Mouse (Mus musculus) kidney, embryonic 15.5 days (tissue): Measurements from ENCODE around the gene Gm27021. TPM values are rescaled to one million over a fixed set of nuclear protein-coding genes. Genes with fewer than 3 reads are reported as not detected.

Experiments used
- ATAC-seq: fragments of 200-750 bp; cut with Nextera tagmentation; replicated peaks from 2 replicates; pipeline ENCODE4 v1.8.0; 2017; ENCODE audit warnings: moderate TSS enrichment; ENCODE audit not compliant: low FRiP score
- H3K27ac ChIP-seq: fragments of 300-500 bp; sonication (generic); 2 replicates; pipeline ENCODE4 v1.5.1; 2015; ENCODE audit warnings: mild to moderate bottlenecking, inconsistent platforms
- H3K27me3 ChIP-seq: fragments of 300-500 bp; sonication (generic); 2 replicates; pipeline ENCODE4 v1.6.1; 2015; ENCODE audit warnings: inconsistent platforms
- H3K36me3 ChIP-seq: fragments of 300-500 bp; sonication (generic); 2 replicates; pipeline ENCODE4 v1.6.1; 2015; ENCODE audit warnings: inconsistent platforms
- H3K4me1 ChIP-seq: fragments of 300-500 bp; sonication (generic); 2 replicates; pipeline ENCODE4 v1.6.1; 2015; ENCODE audit warnings: inconsistent platforms
- H3K4me2 ChIP-seq: fragments of 300-500 bp; sonication (generic); 2 replicates; pipeline ENCODE4 v1.6.1; 2015; ENCODE audit warnings: moderate library complexity, mild to moderate bottlenecking, inconsistent platforms
- H3K4me3 ChIP-seq: fragments of 300-500 bp; sonication (generic); replicated peaks from 2 replicates; pipeline ENCODE4 v1.5.1; 2015; ENCODE audit warnings: mild to moderate bottlenecking, inconsistent platforms
- H3K9ac ChIP-seq: fragments of 300-500 bp; sonication (generic); 2 replicates; pipeline ENCODE4 v1.6.1; 2015; ENCODE audit warnings: mild to moderate bottlenecking, inconsistent platforms
- H3K9me3 ChIP-seq: fragments of 300-500 bp; sonication (generic); replicated peaks from 2 replicates; pipeline ENCODE4 v1.6.1; 2016; ENCODE audit warnings: inconsistent platforms
- whole genome bisulfite sequencing: fragments of 180-500 bp; shearing (Covaris S2); methylation state at CpG from one replicate; pipeline ENCODE4 v1.1.7; 2015; ENCODE audit warnings: mixed read lengths; 5-methylcytosine and 5-hydroxymethylcytosine counted together
- polyA plus RNA-seq: library from polyadenylated mRNA; unstranded; fragments of >200 nt; fragmentation: Nextera tagmentation; extraction: Ambion mirVana; gene quantifications from 2 replicates; pipeline ENCODE4 v1.2.1, GENCODE M21; 2015

The Gm27021 gene
- polyA plus RNA-seq, result 2.8 and 3.0 TPM in 2 replicates

DNA sequence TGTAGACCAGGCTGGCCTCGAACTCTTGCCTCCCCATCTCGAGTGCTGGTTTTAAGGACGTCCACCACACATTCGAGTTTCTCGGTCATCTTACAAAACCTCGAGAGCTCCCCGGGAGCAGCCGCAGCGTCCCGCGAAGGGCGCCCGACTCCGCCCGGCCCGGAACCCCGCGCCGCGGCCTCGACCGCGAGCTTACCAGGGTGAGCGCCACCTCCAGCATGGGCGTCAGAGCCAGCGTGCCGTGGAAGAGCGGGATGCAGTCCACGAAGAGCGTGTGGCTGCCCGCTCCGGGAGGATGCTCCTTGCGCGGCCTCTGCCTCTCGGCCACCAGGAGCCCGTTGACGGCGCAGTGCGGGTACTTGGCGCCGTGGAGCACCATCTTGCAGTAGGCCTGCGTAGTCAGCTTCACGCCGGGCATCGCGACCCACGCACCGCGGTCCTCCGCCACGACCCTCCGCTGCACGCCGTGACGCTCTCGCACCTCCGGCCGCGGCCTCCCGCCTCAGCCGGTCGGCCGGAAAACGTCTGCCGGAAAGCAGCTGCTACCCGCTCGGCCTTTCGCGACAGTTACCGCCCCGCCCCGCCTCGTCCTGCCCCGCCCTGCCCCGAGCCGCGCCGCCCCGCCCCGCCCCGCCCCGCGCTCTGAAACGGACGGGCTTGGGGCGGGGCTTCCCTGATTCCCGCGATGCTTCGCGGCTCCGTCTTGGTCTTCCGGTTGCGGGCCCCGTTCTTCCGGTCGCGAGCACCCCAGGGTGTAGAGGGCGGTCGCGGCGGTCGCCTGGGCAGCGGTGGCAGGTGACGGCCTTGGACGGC is at the start of gene Gm27021, which contains the start of gene Cox4i1:
Gene Gm27021, minus strand, starts transcription at position 519 of the 813 bp plus-strand sequence.
Gene Cox4i1, plus strand, starts transcription at position 662 of the 813 bp plus-strand sequence.
- ATAC-seq, result peak; percentile 94
- under 1% methylated on average over 104 of the region's 105 CpGs for WGBS
- Histone ChIP-seq H3K4me2 (peak within 1 kb of the TSS; percentile 84), H3K27ac (peak within 1 kb of the TSS; percentile 90), H3K36me3 (peaks cover 31% of the 10 kb centered on the region), H3K27me3 (no peaks in the 10 kb centered on the region), H3K9me3 (no peaks in the 10 kb centered on the region), H3K4me1 (peaks cover 60% of the 10 kb centered on the region), H3K9ac (peak within 1 kb of the TSS; percentile 100), H3K4me3 (peak within 1 kb of the TSS; percentile 94)

DNA sequence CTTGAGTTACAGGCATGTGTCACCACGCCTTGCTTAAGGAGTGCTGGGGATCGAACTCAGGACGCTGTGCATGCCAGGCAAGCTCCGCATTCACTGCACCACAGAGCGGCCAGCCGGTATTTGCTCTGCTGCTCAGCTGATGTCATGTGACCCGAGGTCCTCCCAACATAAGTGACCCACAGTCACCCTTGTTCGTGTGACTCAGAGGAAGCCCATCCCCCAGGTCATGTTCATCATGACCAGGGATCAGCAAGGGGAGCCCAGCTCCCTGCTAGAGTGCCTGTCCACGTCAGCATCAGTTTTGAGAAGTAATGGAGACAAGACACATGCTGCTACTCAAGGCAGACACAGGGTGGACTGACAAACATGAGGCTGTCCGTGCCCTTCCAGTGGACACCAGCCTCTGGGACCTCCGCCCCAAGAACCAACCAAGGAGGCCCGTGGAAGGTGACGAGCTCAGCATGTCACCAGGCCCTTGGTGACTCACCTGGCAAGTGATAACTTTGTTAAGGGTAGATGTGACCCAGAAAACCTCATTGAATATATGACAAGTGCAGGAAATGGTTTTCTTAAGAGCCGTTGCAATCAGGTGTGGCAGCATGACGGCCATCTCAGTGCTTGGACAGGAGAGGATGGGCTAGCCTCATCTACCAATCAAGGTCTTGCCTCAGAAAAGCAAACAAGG is 48.3 kb upstream of the Gm27021 start:
- Histone ChIP-seq H3K9me3 (no peaks in the 10 kb centered on the region), H3K27ac (peak overlapping the region; percentile 47; the same call in 1 of the 2 replicates), H3K4me3 (no peak overlapping the region), H3K4me1 (peaks cover 17% of the 10 kb centered on the region), H3K36me3 (no peaks in the 10 kb centered on the region), H3K27me3 (0 out of 2 replicates have a peak, but pooled peaks cover 4% of the 10 kb centered on the region), H3K4me2 (no peak overlapping the region), H3K9ac (no peak overlapping the region)
- WGBS, result 74% methylated on average over 15 of the region's 15 CpGs
- no peak for ATAC-seq

DNA sequence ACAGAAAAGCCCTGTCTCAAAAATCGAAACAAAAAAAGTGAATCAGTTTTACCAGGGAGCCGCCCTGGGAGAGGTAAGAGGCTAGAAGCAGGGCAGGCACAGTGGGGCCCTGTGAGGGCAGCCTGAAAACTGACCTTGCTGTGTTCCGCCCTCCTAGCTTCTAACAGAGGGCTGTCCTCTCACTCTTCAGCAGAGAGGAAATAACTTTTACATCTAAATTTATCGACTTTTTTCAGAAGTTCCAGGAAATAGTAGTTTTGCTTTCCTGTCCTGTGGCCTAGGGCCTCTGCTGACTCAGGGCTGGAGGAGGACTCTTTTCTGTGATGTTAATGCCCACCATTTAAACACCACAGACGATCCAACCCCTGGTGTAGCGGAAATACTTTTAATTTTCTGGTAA is 47.3 kb upstream of the Gm27021 start:
- Histone ChIP-seq H3K4me1 (peaks cover 17% of the 10 kb centered on the region), H3K4me2 (no peak overlapping the region), H3K9me3 (no peaks in the 10 kb centered on the region), H3K36me3 (no peaks in the 10 kb centered on the region), H3K27me3 (no peaks in the 10 kb centered on the region), H3K27ac (peak overlapping the region; percentile 47), H3K4me3 (no peak overlapping the region), H3K9ac (no peak overlapping the region)
- no peak for ATAC-seq
- 58% methylated on average over 6 of the region's 6 CpGs for WGBS

DNA sequence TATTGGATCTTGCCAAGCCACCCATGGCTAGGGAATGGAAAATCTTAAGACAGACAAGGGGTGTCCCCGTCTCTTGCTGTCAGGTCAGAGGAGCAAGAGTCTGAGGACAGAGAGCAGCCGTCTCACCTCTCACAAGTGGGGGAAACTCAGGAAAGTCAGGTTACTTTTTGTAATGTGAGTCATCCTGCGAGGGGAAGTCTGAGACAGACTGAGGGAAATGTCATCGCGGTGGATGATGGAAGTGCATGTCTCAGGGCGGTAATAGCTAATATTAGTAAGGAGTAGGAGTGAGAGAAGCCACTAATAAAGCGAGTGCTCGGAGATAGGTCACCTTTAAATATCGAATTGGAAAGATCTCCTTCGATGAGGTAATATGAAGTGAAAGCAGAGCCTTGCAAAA is 41.3 kb upstream of the Gm27021 start:
- H3K36me3 ChIP-seq, result no peaks in the 10 kb centered on the region
- peaks cover 4% of the 10 kb centered on the region; the same call in 1 of the 2 replicates for H3K27me3 ChIP-seq
- H3K9me3 ChIP-seq, result no peaks in the 10 kb centered on the region
- H3K4me3 ChIP-seq, result no peak overlapping the region
- no peak overlapping the region for H3K27ac ChIP-seq
- peaks cover 5% of the 10 kb centered on the region for H3K4me1 ChIP-seq
- ATAC-seq, result no peak
- WGBS, result 72% methylated on average over 10 of the region's 10 CpGs
- H3K4me2 ChIP-seq, result no peak overlapping the region
- H3K9ac ChIP-seq, result no peak overlapping the region

DNA sequence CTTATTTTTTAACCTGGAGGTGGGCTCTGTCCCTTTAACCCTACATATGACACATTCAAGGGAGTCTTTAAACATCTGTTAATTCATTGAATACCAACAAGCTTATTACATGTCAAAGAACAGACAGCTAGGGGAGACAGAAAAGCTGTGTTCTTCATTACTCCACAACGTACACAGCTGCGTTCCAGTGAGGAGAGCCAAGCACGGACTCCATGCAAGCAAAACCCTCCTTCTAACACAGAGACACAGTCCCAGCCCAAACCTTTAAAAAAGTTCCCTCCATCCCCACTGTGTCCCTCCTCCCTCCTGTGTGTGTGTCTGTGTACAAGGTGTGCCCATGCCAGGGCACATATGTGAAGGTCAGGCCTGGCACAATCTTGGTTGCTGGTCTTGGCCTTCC is 38.3 kb upstream of the Gm27021 start:
- no peak overlapping the region for H3K4me3 ChIP-seq
- no peak overlapping the region for H3K9ac ChIP-seq
- ATAC-seq, result no peak
- H3K27ac ChIP-seq, result no peak overlapping the region
- no peaks in the 10 kb centered on the region for H3K9me3 ChIP-seq
- WGBS, result 79% methylated on average over 3 of the region's 3 CpGs
- peaks cover 17% of the 10 kb centered on the region; the same call in 1 of the 2 replicates for H3K27me3 ChIP-seq
- H3K36me3 ChIP-seq, result no peaks in the 10 kb centered on the region
- H3K4me1 ChIP-seq, result peaks cover 7% of the 10 kb centered on the region
- no peak overlapping the region for H3K4me2 ChIP-seq

DNA sequence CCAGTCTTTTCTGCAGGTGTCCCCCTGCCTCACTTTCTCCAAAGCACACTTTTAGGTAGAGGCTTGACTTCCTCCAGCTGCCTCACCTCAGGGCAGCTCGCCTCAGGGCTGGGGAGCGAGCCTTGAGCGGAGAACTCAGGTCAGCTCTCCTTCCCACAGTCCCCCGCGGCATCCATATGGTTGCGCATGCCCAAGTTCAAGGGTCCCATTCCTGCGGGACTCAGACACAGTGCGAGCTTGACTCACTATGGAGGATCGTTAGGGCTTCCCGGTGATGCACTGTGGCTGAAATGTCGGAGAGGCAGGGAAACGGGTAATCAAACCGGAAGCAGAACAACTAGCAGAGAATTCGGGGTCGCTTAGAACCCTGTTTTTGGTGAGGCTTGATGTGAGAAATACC is 37.3 kb upstream of the Gm27021 start:
- Histone ChIP-seq H3K4me3 (no peak overlapping the region), H3K27ac (no peak overlapping the region), H3K27me3 (peaks cover 17% of the 10 kb centered on the region; the same call in 1 of the 2 replicates), H3K9me3 (no peaks in the 10 kb centered on the region), H3K4me1 (peaks cover 8% of the 10 kb centered on the region), H3K9ac (no peak overlapping the region), H3K4me2 (no peak overlapping the region), H3K36me3 (no peaks in the 10 kb centered on the region)
- WGBS, result 67% methylated on average over 15 of the region's 15 CpGs
- no peak for ATAC-seq

DNA sequence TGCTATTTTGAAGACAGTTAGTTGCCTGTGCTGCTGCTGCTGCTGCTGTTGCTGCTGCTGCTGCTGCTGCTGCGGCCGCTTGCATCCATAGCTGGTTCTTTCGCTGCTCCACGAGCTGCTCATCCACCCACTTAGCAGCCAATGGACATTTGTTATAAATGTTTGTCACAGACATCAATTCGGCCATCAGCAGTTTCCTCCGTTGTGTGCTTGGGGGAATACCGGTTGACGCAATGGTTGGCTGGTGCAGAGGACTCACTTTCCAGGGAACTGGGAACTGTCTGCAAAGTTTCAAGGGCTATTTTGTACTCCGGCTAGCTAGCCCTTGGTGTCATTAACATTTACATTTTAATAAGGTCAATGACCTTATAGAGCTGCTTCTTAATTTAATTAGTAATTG is 36.3 kb upstream of the Gm27021 start:
- H3K4me1 ChIP-seq, result peaks cover 13% of the 10 kb centered on the region
- H3K27me3 ChIP-seq, result peaks cover 17% of the 10 kb centered on the region; the same call in 1 of the 2 replicates
- H3K27ac ChIP-seq, result no peak overlapping the region
- no peak for ATAC-seq
- no peak overlapping the region for H3K4me3 ChIP-seq
- no peak overlapping the region for H3K9ac ChIP-seq
- WGBS, result 28% methylated on average over 9 of the region's 9 CpGs
- no peaks in the 10 kb centered on the region for H3K9me3 ChIP-seq
- no peak overlapping the region for H3K4me2 ChIP-seq
- no peaks in the 10 kb centered on the region for H3K36me3 ChIP-seq

DNA sequence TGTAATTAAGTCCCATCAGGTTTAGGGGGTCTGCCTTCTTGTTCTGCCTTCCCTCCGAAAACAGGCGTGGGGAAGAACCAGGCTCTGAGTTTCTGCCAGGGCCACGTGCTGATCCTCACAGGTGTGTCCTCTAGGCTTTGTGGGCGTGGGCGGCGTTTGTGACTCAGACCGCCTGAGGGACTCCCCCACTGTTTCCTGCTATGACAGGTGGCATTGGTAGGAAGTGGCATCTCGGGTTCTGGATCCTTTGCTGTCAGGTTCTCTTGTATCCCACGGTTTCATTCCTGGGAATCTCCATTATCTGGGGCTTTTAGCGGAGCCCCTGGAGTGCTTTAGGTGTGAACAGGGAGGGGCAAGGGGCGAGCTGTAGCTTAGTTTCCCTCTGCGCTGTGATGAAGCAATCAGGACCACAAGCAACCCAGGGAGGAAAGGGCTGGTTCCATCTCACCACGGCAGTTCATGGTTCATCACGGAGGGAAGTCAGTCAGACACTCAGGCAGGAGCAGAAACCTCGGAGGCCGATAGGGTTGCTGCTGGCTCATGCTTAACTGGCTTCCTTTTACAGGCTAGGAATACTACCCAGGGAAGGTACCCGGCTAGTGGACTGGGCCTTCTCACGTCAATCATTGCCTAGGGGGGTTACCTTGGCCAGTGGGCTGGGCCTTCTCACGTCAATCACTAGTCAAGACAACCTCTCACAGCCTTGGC is 34.0 kb upstream of the Gm27021 start:
- Histone ChIP-seq H3K4me2 (no peak overlapping the region), H3K36me3 (no peaks in the 10 kb centered on the region), H3K27me3 (peaks cover 17% of the 10 kb centered on the region; the same call in 1 of the 2 replicates), H3K4me1 (peaks cover 25% of the 10 kb centered on the region), H3K4me3 (no peak overlapping the region), H3K9me3 (no peaks in the 10 kb centered on the region), H3K9ac (no peak overlapping the region), H3K27ac (no peak overlapping the region)
- WGBS, result 48% methylated on average over 19 of the region's 19 CpGs
- no peak for ATAC-seq

DNA sequence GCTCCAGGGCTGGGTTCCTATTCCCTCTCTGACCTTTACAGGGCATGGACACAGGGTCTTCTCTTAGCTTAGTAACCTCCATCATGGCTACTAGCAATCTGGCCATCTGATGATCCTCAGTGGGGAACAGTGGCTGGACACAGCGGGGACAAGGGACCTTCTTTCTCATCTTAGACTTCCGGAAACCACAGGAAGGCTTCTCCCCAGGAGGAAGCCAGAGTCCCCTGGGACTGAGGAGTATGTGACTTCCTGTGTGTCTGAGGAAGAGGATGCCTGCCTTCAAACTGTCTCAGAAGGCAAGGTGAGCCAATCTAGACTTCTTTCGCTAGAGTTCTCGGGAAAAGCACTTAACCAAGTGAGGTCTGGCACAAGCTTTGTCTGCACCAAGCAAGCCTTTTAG is 32.2 kb upstream of the Gm27021 start:
- peaks cover 40% of the 10 kb centered on the region for H3K4me1 ChIP-seq
- no peaks in the 10 kb centered on the region for H3K9me3 ChIP-seq
- H3K9ac ChIP-seq, result no peak overlapping the region
- H3K4me3 ChIP-seq, result no peak overlapping the region
- 82% methylated on average over 4 of the region's 4 CpGs for WGBS
- peaks cover 19% of the 10 kb centered on the region; the same call in 1 of the 2 replicates for H3K27me3 ChIP-seq
- H3K36me3 ChIP-seq, result no peaks in the 10 kb centered on the region
- ATAC-seq, result no peak
- H3K4me2 ChIP-seq, result no peak overlapping the region
- H3K27ac ChIP-seq, result peak overlapping the region; percentile 37; the same call in 1 of the 2 replicates

DNA sequence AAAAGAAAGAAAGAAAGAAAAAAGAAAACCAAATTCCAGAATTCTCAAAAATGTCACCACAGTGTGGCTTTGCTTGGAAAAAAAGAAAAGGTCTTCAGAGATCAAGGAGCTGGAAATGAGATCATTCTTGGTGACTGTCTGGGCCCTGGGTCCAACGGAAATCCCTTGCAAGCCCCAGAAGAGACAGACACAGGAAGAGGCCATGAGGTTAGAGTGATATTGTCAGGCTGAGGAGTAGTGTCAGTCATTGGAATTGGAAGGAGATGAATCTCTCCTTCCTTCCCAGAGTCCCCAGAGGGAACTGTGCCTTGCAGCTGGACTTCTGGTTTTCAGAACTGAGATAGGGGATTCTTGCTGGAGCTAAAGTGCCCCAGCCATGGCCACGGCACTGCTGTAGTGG is 31.7 kb upstream of the Gm27021 start:
- Histone ChIP-seq H3K27ac (peak overlapping the region; percentile 37; the same call in 1 of the 2 replicates), H3K9me3 (no peaks in the 10 kb centered on the region), H3K4me3 (no peak overlapping the region), H3K4me1 (peaks cover 42% of the 10 kb centered on the region), H3K4me2 (no peak overlapping the region), H3K36me3 (no peaks in the 10 kb centered on the region), H3K27me3 (peaks cover 22% of the 10 kb centered on the region; the same call in 1 of the 2 replicates), H3K9ac (no peak overlapping the region)
- 70% methylated on average over 2 of the region's 2 CpGs for WGBS
- ATAC-seq, result no peak

DNA sequence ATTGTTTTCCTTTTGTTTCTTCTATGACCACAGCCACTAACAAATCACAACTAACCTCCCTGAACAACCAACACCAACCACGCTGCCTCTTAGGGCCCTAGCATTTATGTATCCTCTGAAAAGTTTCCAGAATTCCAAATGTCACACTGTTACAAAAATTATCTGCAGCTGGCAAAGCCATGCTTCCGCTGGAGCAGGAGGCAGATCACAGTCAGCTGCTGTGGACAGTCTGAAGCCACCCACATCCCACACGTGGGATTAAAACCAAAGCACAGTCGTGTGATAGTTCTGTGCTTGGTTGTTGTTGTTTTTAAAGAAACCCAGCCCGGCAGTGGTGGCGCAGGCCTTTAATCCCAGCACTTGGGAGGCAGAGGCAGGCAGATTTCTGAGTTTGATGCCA is 31.2 kb upstream of the Gm27021 start:
- Histone ChIP-seq H3K27ac (peak overlapping the region; percentile 66), H3K9me3 (no peaks in the 10 kb centered on the region), H3K4me2 (no peak overlapping the region), H3K4me1 (peaks cover 43% of the 10 kb centered on the region), H3K9ac (no peak overlapping the region), H3K27me3 (peaks cover 19% of the 10 kb centered on the region; the same call in 1 of the 2 replicates), H3K36me3 (no peaks in the 10 kb centered on the region), H3K4me3 (no peak overlapping the region)
- WGBS, result 60% methylated on average over 6 of the region's 6 CpGs
- no peak for ATAC-seq
